Mouse (Mus musculus): ENCODE data around the gene Wdfy3. TPM values are rescaled to one million over a fixed set of nuclear protein-coding genes. Genes with fewer than 3 reads are reported as not detected.
"Not testable (repeated sequence)": the region's sequence is repeated elsewhere in the genome, so short reads cannot be mapped to it uniquely, and the experiment has no call there.

The Wdfy3 gene
- total and polyA plus RNA-seq, 2 experiments from 2014 or later: 5.2 to 25.8 TPM

GRCm38 (mm10) chr5:101990298-101990845 is 79.3 kb downstream of the Wdfy3 start:
- Histone ChIP-seq H3K27ac (ENCODE audit: low read depth) (no peak overlapping the region), H3K4me3 (ENCODE audit: low read depth, low read length) (no peak overlapping the region), H3K4me1 (ENCODE audit: control insufficient read depth, insufficient read depth) (peaks cover 9% of the 10 kb centered on the region), H3K9ac (replicated peaks; ENCODE audit: low read depth, low read length) (no peak overlapping the region), H3K9me3 (replicated peaks; ENCODE audit: control insufficient read depth, low read length) (no peaks in the 10 kb centered on the region), H3K4me2 (ENCODE audit: low read depth, low read length) (no peak overlapping the region), H3K27me3 (ENCODE audit: control insufficient read depth, insufficient read depth, low read length) (no peaks in the 10 kb centered on the region), H3K36me3 (replicated peaks; ENCODE audit: control insufficient read depth, insufficient read depth, low read length) (no peaks in the 10 kb centered on the region)
- no peak for TF ChIP-seq CTCF (IDR thresholded peaks at IDR 0.05; ENCODE audit: low read depth)
- TF ChIP-seq EP300 (IDR thresholded peaks at IDR 0.05; ENCODE audit: low read depth): no peak
- ATAC-seq (ENCODE audit: insufficient read depth, low read depth) (no peak), DNase-seq (ENCODE audit: low spot score) (no peak)
- 78% methylated on average over 7 of the region's 7 CpGs for WGBS

GRCm38 (mm10) chr5:101988476-101988875 is 81.2 kb downstream of the Wdfy3 start:
- no peaks in the 10 kb centered on the region for H3K36me3 ChIP-seq (replicated peaks; ENCODE audit: control insufficient read depth, insufficient read depth, low read length)
- no peaks in the 10 kb centered on the region for H3K27me3 ChIP-seq (ENCODE audit: control insufficient read depth, insufficient read depth, low read length)
- peaks cover 9% of the 10 kb centered on the region for H3K4me1 ChIP-seq (ENCODE audit: control insufficient read depth, insufficient read depth)
- ATAC-seq (ENCODE audit: insufficient read depth, low read depth) (no peak), DNase-seq (ENCODE audit: low spot score) (no peak)
- 91% methylated on average over 10 of the region's 10 CpGs for WGBS
- TF ChIP-seq EP300 (IDR thresholded peaks at IDR 0.05; ENCODE audit: low read depth) (no peak), CTCF (IDR thresholded peaks at IDR 0.05; ENCODE audit: low read depth) (no peak)
- no peak overlapping the region for H3K9ac ChIP-seq (replicated peaks; ENCODE audit: low read depth, low read length)
- H3K27ac ChIP-seq (ENCODE audit: low read depth): no peak overlapping the region
- H3K9me3 ChIP-seq (replicated peaks; ENCODE audit: control insufficient read depth, low read length): no peaks in the 10 kb centered on the region
- H3K4me3 ChIP-seq (ENCODE audit: low read depth, low read length): no peak overlapping the region
- H3K4me2 ChIP-seq (ENCODE audit: low read depth, low read length): no peak overlapping the region

- no peak for TF ChIP-seq CTCF (IDR thresholded peaks at IDR 0.05; ENCODE audit: low read depth)
- no peak for TF ChIP-seq EP300 (IDR thresholded peaks at IDR 0.05; ENCODE audit: low read depth)
- Histone ChIP-seq H3K4me2 (ENCODE audit: low read depth, low read length) (no peak overlapping the region), H3K4me3 (ENCODE audit: low read depth, low read length) (no peak overlapping the region), H3K36me3 (replicated peaks; ENCODE audit: control insufficient read depth, insufficient read depth, low read length) (no peaks in the 10 kb centered on the region), H3K9ac (replicated peaks; ENCODE audit: low read depth, low read length) (no peak overlapping the region), H3K4me1 (ENCODE audit: control insufficient read depth, insufficient read depth) (no peaks in the 10 kb centered on the region), H3K9me3 (replicated peaks; ENCODE audit: control insufficient read depth, low read length) (no peaks in the 10 kb centered on the region), H3K27me3 (ENCODE audit: control insufficient read depth, insufficient read depth, low read length) (no peaks in the 10 kb centered on the region), H3K27ac (ENCODE audit: low read depth) (no peak overlapping the region)
- WGBS: 76% methylated on average over 3 of the region's 3 CpGs
- ATAC-seq (ENCODE audit: insufficient read depth, low read depth) (no peak), DNase-seq (ENCODE audit: low spot score) (no peak)
These were observed 83.0 kb downstream of the Wdfy3 start for GRCm38 (mm10) chr5:101986694-101987093.

- 73% methylated on average over 5 of the region's 5 CpGs for WGBS
- H3K9me3 ChIP-seq (replicated peaks; ENCODE audit: control insufficient read depth, low read length): no peaks in the 10 kb centered on the region
- TF ChIP-seq CTCF (IDR thresholded peaks at IDR 0.05; ENCODE audit: low read depth) (no peak), EP300 (IDR thresholded peaks at IDR 0.05; ENCODE audit: low read depth) (no peak)
- no peaks in the 10 kb centered on the region for H3K27me3 ChIP-seq (ENCODE audit: control insufficient read depth, insufficient read depth, low read length)
- H3K4me2 ChIP-seq (ENCODE audit: low read depth, low read length): no peak overlapping the region
- no peak overlapping the region for H3K9ac ChIP-seq (replicated peaks; ENCODE audit: low read depth, low read length)
- H3K4me3 ChIP-seq (ENCODE audit: low read depth, low read length): no peak overlapping the region
- peak overlapping the region; percentile 78 for H3K27ac ChIP-seq (ENCODE audit: low read depth)
- ATAC-seq (ENCODE audit: insufficient read depth, low read depth): peak; percentile 47; the same call in 1 of the 2 replicates
- peaks cover 14% of the 10 kb centered on the region; the same call in 1 of the 2 replicates for H3K36me3 ChIP-seq (replicated peaks; ENCODE audit: control insufficient read depth, insufficient read depth, low read length)
- no peak for DNase-seq (ENCODE audit: low spot score)
- no peaks in the 10 kb centered on the region for H3K4me1 ChIP-seq (ENCODE audit: control insufficient read depth, insufficient read depth)
These were observed 87.5 kb downstream of the Wdfy3 start for GRCm38 (mm10) chr5:101982239-101982638.

GRCm38 (mm10) chr5:101979594-101979993 is 90.1 kb downstream of the Wdfy3 start:
- 52% methylated on average over 6 of the region's 6 CpGs for WGBS

GRCm38 (mm10) chr5:101972594-101972993 is 97.1 kb downstream of the Wdfy3 start:
- H3K9ac ChIP-seq (replicated peaks; ENCODE audit: low read depth, low read length); DNase-seq (ENCODE audit: low spot score); H3K9me3 ChIP-seq (replicated peaks; ENCODE audit: control insufficient read depth, low read length); H3K4me2 ChIP-seq (ENCODE audit: low read depth, low read length); ATAC-seq (ENCODE audit: insufficient read depth, low read depth); H3K27me3 ChIP-seq (ENCODE audit: control insufficient read depth, insufficient read depth, low read length); H3K4me3 ChIP-seq (ENCODE audit: low read depth, low read length); H3K27ac ChIP-seq (ENCODE audit: low read depth); H3K4me1 ChIP-seq (ENCODE audit: control insufficient read depth, insufficient read depth); H3K36me3 ChIP-seq (replicated peaks; ENCODE audit: control insufficient read depth, insufficient read depth, low read length): not testable (repeated sequence)
- peak; percentile 21 for TF ChIP-seq CTCF (IDR thresholded peaks at IDR 0.05; ENCODE audit: low read depth)
- 68% methylated on average over 4 of the region's 4 CpGs for WGBS

More at GRCm38 (mm10) chr5:101979594-101979993, 90.1 kb downstream of the Wdfy3 start:
- Histone ChIP-seq H3K36me3 (replicated peaks; ENCODE audit: control insufficient read depth, insufficient read depth, low read length) (peaks cover 14% of the 10 kb centered on the region; the same call in 1 of the 2 replicates), H3K4me1 (ENCODE audit: control insufficient read depth, insufficient read depth) (no peaks in the 10 kb centered on the region), H3K4me3 (ENCODE audit: low read depth, low read length) (no peak overlapping the region), H3K9ac (replicated peaks; ENCODE audit: low read depth, low read length) (no peak overlapping the region), H3K9me3 (replicated peaks; ENCODE audit: control insufficient read depth, low read length) (no peaks in the 10 kb centered on the region), H3K27me3 (ENCODE audit: control insufficient read depth, insufficient read depth, low read length) (no peaks in the 10 kb centered on the region), H3K4me2 (ENCODE audit: low read depth, low read length) (no peak overlapping the region), H3K27ac (ENCODE audit: low read depth) (no peak overlapping the region)
- TF ChIP-seq EP300 (IDR thresholded peaks at IDR 0.05; ENCODE audit: low read depth) (no peak), CTCF (IDR thresholded peaks at IDR 0.05; ENCODE audit: low read depth) (no peak)
- DNase-seq (ENCODE audit: low spot score) (no peak), ATAC-seq (ENCODE audit: insufficient read depth, low read depth) (no peak)

Data from heart, postnatal 0 days (tissue).